Mouse (Mus musculus) kidney, embryonic 16.5 days (tissue): Measurements from ENCODE around the gene Hdac11. TPM values are rescaled to one million over a fixed set of nuclear protein-coding genes. Genes with fewer than 3 reads are reported as not detected.
"Not testable (repeated sequence)": the region's sequence is repeated elsewhere in the genome, so short reads cannot be mapped to it uniquely, and the experiment has no call there.

Experiments used
- ATAC-seq: fragments of 200-750 bp; cut with Nextera tagmentation; 2 replicates; pipeline ENCODE4 v1.8.0; 2017; ENCODE audit warnings: moderate TSS enrichment; ENCODE audit not compliant: low FRiP score, low TSS enrichment
- H3K27ac ChIP-seq: fragments of 300-500 bp; sonication (generic); 2 replicates; pipeline ENCODE4 v1.5.1; 2014; ENCODE audit warnings: low read length
- H3K27me3 ChIP-seq: fragments of 300-500 bp; sonication (generic); 2 replicates; pipeline ENCODE4 v1.6.1; 2014; ENCODE audit warnings: low read length, control low read depth, mixed read lengths; ENCODE audit not compliant: insufficient read depth
- H3K36me3 ChIP-seq: fragments of 300-500 bp; sonication (generic); 2 replicates; pipeline ENCODE4 v1.6.1; 2014; ENCODE audit warnings: low read length, control low read depth, mixed read lengths; ENCODE audit not compliant: insufficient read depth
- H3K4me1 ChIP-seq: fragments of 300-500 bp; sonication (generic); 2 replicates; pipeline ENCODE4 v1.6.1; 2014; ENCODE audit warnings: low read length, control low read depth, mixed read lengths; ENCODE audit not compliant: insufficient read depth
- H3K4me2 ChIP-seq: fragments of 300-500 bp; sonication (generic); replicated peaks from 2 replicates; pipeline ENCODE4 v1.6.1; 2014; ENCODE audit warnings: low read depth, low read length
- H3K4me3 ChIP-seq: fragments of 300-500 bp; sonication (generic); 2 replicates; pipeline ENCODE4 v1.5.1; 2014; ENCODE audit warnings: mild to moderate bottlenecking, low read length
- H3K9ac ChIP-seq: fragments of 300-500 bp; sonication (generic); replicated peaks from 2 replicates; pipeline ENCODE4 v1.6.1; 2014; ENCODE audit warnings: low read length
- H3K9me3 ChIP-seq: fragments of 300-500 bp; sonication (generic); 2 replicates; pipeline ENCODE4 v1.6.1; 2016; ENCODE audit warnings: low read length, control low read depth
- WGBS: fragments of 180-500 bp; shearing (Covaris S2); extraction: QIAGEN DNeasy Blood & Tissue Kit; methylation state at CpG from one replicate; pipeline ENCODE4 v1.1.7; 2014; 5-methylcytosine and 5-hydroxymethylcytosine counted together
- polyA plus RNA-seq: library from polyadenylated mRNA; unstranded; fragments of >200 nt; fragmentation: Nextera tagmentation; extraction: Ambion mirVana; gene quantifications from 2 replicates; pipeline ENCODE4 v1.2.1, GENCODE M21; 2015

The Hdac11 gene
- polyA plus RNA-seq, 1 experiment from 2014 or later: 15.7 TPM

GRCm38 (mm10) chr6:91209780-91210179 lies 53.3 kb downstream of the Hdac11 start:
- H3K36me3 ChIP-seq: no peaks in the 10 kb centered on the region
- 8% methylated on average over 2 of the region's 2 CpGs for WGBS
- no peak overlapping the region for H3K4me2 ChIP-seq
- no peaks in the 10 kb centered on the region for H3K9me3 ChIP-seq
- no peak overlapping the region for H3K9ac ChIP-seq
- H3K27ac ChIP-seq: peak overlapping the region; percentile 49; the same call in 1 of the 2 replicates
- peaks cover 9% of the 10 kb centered on the region for H3K27me3 ChIP-seq
- H3K4me1 ChIP-seq: peaks cover 17% of the 10 kb centered on the region
- ATAC-seq: peak; percentile 28; the same call in 1 of the 2 replicates
- H3K4me3 ChIP-seq: no peak overlapping the region

DNA sequence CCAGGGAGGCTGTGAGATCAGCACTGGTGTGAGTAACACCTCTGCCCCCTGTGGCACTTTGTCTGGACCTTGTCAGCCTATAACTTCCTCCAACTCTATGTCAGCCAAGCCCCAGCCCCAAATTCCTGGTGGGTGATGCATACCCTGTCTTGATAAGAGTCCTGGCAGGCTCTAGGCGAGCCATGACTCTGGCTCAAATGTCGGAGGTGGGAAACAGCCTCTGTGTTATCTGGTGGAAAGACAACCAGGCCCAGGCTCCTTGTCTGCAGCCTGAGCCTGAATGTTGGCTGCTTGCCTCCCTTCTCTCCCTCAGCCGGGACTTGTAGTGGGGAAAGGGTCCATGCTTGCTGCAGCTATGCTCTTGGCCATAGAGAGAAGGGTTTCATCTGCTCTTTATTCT lies 54.4 kb downstream of the Hdac11 start:
- no peak overlapping the region for H3K9ac ChIP-seq
- no peak for ATAC-seq
- WGBS: 60% methylated on average over 3 of the region's 3 CpGs

DNA sequence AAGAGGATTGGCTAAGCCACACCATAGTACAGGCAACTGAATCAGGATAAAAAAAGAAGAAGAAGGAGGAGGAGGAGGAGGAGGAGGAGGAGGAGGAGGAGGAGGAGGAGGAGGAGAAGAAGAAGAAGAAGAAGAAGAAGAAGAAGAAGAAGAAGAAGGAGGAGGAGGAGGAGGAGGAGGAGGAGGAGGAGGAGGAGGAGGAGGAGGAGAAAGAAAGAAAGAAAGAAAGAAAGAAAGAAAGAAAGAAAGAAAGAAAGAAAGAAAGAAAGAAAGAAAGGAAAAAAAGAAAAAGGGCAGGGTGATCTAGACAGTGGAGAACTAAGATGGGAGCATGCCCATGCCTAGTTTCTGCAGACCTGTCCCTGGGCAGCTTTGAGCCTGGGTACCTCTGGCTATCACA lies 55.7 kb downstream of the Hdac11 start, which contains the start of gene Fbln2:
TSS of gene Fbln2 (plus strand) at position 301 of the 400 bp plus-strand sequence.
- H3K4me3 ChIP-seq: peak within 1 kb of the TSS; percentile 46
- peak; percentile 30; the same call in 1 of the 2 replicates for ATAC-seq
- peak within 1 kb of the TSS; percentile 64 for H3K4me2 ChIP-seq
- H3K27me3 ChIP-seq, H3K36me3 ChIP-seq, H3K27ac ChIP-seq, H3K9me3 ChIP-seq: not testable (repeated sequence)
- H3K9ac ChIP-seq: peak within 1 kb of the TSS; percentile 58
- peaks cover 17% of the 10 kb centered on the region for H3K4me1 ChIP-seq

More for the DNA sequence above, 54.4 kb downstream of the Hdac11 start:
- no peak overlapping the region for H3K4me3 ChIP-seq
- H3K4me1 ChIP-seq: peaks cover 17% of the 10 kb centered on the region
- H3K36me3 ChIP-seq: no peaks in the 10 kb centered on the region
- no peaks in the 10 kb centered on the region for H3K9me3 ChIP-seq
- H3K27ac ChIP-seq: no peak overlapping the region
- H3K4me2 ChIP-seq: no peak overlapping the region
- H3K27me3 ChIP-seq: peaks cover 9% of the 10 kb centered on the region

- peak; percentile 73 for ATAC-seq
- H3K9ac ChIP-seq: peak overlapping the region; percentile 58
- peak overlapping the region; percentile 64 for H3K4me2 ChIP-seq
- no peaks in the 10 kb centered on the region for H3K36me3 ChIP-seq
- H3K27me3 ChIP-seq: peaks cover 9% of the 10 kb centered on the region
- no peaks in the 10 kb centered on the region for H3K9me3 ChIP-seq
- no peak overlapping the region for H3K27ac ChIP-seq
- WGBS: 1% methylated on average over 29 of the region's 29 CpGs
- peak overlapping the region; percentile 46 for H3K4me3 ChIP-seq
- H3K4me1 ChIP-seq: peaks cover 17% of the 10 kb centered on the region
These were observed 56.1 kb downstream of the Hdac11 start for GRCm38 (mm10) chr6:91212571-91212970.

GRCm38 (mm10) chr6:91213287-91214218 lies 57.1 kb downstream of the Hdac11 start:
- Histone ChIP-seq H3K27me3 (peaks cover 9% of the 10 kb centered on the region), H3K4me1 (peaks cover 17% of the 10 kb centered on the region), H3K4me3 (peak overlapping the region; percentile 46), H3K9ac (no peak overlapping the region), H3K27ac (no peak overlapping the region), H3K9me3 (no peaks in the 10 kb centered on the region), H3K4me2 (peak overlapping the region; percentile 64), H3K36me3 (no peaks in the 10 kb centered on the region)
- no peak for ATAC-seq
- 55% methylated on average over 21 of the region's 21 CpGs for WGBS

DNA sequence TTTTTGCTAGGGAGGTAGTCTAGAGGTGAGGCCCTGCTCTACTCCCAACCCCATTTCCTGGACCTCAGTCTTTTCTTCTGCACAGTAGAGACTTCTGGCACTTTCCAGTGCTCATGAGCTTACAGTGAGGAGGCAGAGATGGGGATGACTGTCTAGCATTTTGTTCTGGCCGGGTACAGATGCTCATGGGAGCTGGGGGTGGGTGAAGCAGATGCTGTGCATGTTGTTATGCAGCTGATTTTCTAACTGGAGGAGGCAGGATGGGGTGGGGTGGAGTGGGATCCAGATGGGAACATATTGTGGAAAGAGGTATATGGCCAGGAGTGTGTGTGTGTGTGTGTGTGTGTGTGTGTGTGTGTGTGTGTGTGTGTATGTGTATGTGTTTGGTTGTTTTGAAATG lies 59.0 kb downstream of the Hdac11 start:
- no peaks in the 10 kb centered on the region for H3K36me3 ChIP-seq
- H3K27me3 ChIP-seq: peaks cover 9% of the 10 kb centered on the region
- no peak overlapping the region for H3K9ac ChIP-seq
- no peaks in the 10 kb centered on the region for H3K9me3 ChIP-seq
- no peak overlapping the region for H3K4me2 ChIP-seq
- no peak overlapping the region for H3K27ac ChIP-seq
- no peak for ATAC-seq
- H3K4me3 ChIP-seq: no peak overlapping the region
- 71% methylated on average over 1 of the region's 1 CpGs for WGBS
- peaks cover 4% of the 10 kb centered on the region; the same call in 1 of the 2 replicates for H3K4me1 ChIP-seq

DNA sequence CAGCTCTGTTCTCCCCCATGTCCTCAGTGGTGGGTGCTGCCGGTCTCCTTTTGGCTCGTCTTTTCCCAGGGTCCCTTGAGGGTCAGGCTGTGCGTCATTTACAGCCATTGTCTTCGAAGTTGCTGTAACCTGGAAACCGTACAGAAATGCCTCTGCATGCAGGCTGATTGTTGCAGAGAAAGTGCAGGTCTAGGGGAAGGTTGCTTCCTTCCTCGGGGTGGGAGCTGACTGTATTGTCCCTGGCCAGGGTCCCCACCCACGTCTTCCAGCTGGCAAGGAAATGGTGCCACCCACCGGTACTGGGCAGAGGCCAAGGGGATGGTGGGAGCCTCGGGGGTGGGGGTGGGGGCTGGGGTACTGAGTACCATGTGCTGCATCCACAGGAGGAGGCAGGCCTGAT lies 62.0 kb downstream of the Hdac11 start:
- Histone ChIP-seq H3K4me3 (no peak overlapping the region), H3K27ac (no peak overlapping the region), H3K4me1 (no peaks in the 10 kb centered on the region), H3K9me3 (no peaks in the 10 kb centered on the region), H3K27me3 (peaks cover 4% of the 10 kb centered on the region; the same call in 1 of the 2 replicates), H3K4me2 (no peak overlapping the region), H3K9ac (no peak overlapping the region), H3K36me3 (no peaks in the 10 kb centered on the region)
- whole genome bisulfite sequencing: 57% methylated on average over 9 of the region's 9 CpGs
- ATAC-seq: no peak

DNA sequence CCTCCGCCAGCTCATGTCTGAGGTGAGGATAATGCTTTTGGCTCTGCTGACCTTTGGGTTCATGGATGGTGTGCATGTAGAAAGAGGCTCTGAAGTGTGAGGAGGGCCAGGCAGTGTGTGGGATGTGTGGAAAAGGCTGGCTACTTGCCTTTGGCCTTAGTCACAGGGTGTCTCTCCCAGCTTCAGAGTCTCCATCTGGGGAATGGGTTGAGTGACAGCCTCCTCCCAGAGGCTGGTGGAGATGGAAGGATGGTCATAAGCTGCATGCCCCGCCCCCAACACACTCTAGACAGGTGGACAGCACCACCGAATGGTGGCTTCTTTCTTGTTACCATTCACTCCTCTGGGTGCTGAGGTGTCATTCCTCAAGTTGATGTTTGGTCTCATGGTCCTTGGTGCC lies 62.4 kb downstream of the Hdac11 start:
- Histone ChIP-seq H3K27ac (no peak overlapping the region), H3K4me3 (no peak overlapping the region), H3K9ac (no peak overlapping the region), H3K27me3 (0 out of 2 replicates have a peak, but pooled peaks cover under 1% of the 10 kb centered on the region), H3K9me3 (no peaks in the 10 kb centered on the region), H3K4me2 (no peak overlapping the region), H3K4me1 (no peaks in the 10 kb centered on the region), H3K36me3 (no peaks in the 10 kb centered on the region)
- ATAC-seq: no peak
- 87% methylated on average over 3 of the region's 3 CpGs for WGBS

GRCm38 (mm10) chr6:91220062-91220461 lies 63.6 kb downstream of the Hdac11 start:
- Histone ChIP-seq H3K9ac (no peak overlapping the region), H3K27ac (no peak overlapping the region), H3K4me2 (no peak overlapping the region), H3K4me3 (no peak overlapping the region), H3K9me3 (no peaks in the 10 kb centered on the region), H3K4me1 (no peaks in the 10 kb centered on the region), H3K27me3 (no peaks in the 10 kb centered on the region), H3K36me3 (no peaks in the 10 kb centered on the region)
- no peak for ATAC-seq

DNA sequence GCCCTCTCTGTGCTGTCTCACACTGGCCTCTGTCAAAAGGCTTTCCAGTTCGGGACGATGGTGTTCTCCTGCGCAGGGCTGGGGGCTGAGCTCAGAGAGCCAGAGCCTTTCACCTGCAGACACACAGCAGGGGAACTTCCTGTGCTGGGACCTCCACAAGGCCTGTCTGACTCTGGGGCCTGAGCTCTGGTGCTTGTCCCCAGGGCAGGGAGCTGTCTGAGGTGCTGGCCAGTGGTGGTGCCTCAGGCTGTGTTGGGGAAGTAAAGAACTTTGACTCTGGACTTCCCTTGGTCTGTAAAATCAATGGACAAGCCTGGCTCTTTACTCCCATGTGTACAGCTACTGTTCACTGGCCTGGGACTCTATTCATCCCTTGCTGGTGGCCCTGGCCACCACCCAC lies 64.6 kb downstream of the Hdac11 start:
- Histone ChIP-seq H3K4me2 (no peak overlapping the region), H3K36me3 (no peaks in the 10 kb centered on the region), H3K9me3 (no peaks in the 10 kb centered on the region), H3K9ac (no peak overlapping the region), H3K27me3 (no peaks in the 10 kb centered on the region), H3K4me1 (no peaks in the 10 kb centered on the region), H3K4me3 (no peak overlapping the region), H3K27ac (no peak overlapping the region)
- ATAC-seq: no peak
- WGBS: 13% methylated on average over 3 of the region's 3 CpGs
